Comparison of ENCODE assay signal across 13 mouse cellular contexts in the genomic region with DNA sequence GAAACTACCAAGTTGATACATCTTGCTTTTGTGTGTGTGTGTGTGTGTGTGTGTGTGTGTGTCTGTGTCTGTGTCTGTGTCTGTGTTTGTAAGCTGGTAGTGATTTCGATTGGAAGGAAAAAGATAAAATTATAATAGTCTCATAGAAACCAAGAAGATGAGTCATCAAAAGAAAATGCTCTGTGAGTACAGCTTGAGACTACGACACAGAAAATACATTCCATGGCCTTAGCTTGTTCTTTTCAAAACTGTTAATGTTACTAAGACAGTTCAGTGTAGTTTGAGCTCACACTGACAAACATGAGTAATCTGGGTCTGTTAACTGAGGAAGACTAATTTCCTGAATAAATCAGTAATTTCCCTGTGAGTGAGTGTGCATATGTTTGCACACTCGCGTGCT.
"Had no signal": no experiment of that assay in that cellular context is flagged by ENCODE, and none has a peak within 500 bp of the region (broad histone marks: within the 10 kb centered on the region; RNA-seq: fewer than 3 reads in every experiment).

No protein-coding gene starts in this region.

- ATAC-seq: intestine, postnatal 0 days; midbrain, embryonic 15.5 days had no signal

- H3K4me2 ChIP-seq: limb, embryonic 12.5 days; midbrain, embryonic 15.5 days; neural tube, embryonic 13.5 days had no signal

- H3K27me3 ChIP-seq: limb, embryonic 12.5 days; midbrain, embryonic 15.5 days; neural tube, embryonic 13.5 days had no signal

- H3K9ac ChIP-seq: limb, embryonic 12.5 days; liver, embryonic 14.5 days; midbrain, embryonic 15.5 days; neural tube, embryonic 13.5 days had no signal

- H3K27ac ChIP-seq: left cerebral cortex, adult 2 months; limb, embryonic 12.5 days; liver, embryonic 14.5 days; midbrain, embryonic 10.5 days; midbrain, embryonic 15.5 days; neural tube, embryonic 13.5 days had no signal

- H3K9me3 ChIP-seq: limb, embryonic 12.5 days; midbrain, embryonic 10.5 days; midbrain, embryonic 15.5 days; neural tube, embryonic 13.5 days had no signal

- DNase-seq: kidney, adult 8-10 months; kidney, postnatal 10 days; lung, adult 18-20 months; retina, postnatal 1 day; thymus, adult 18-20 months; thymus, postnatal 14 days had no signal

- H3K4me3 ChIP-seq: left cerebral cortex, adult 2 months; limb, embryonic 12.5 days; midbrain, embryonic 10.5 days; midbrain, embryonic 15.5 days; neural tube, embryonic 13.5 days had no signal
